Mouse (Mus musculus) C2C12 (cell line): Measurements from ENCODE around the gene Pltp. TPM values are rescaled to one million over a fixed set of nuclear protein-coding genes. Genes with fewer than 3 reads are reported as not detected.
A peak's percentile ranks its signal among the peaks of the same experiment; 100 is the strongest.
"Not testable (repeated sequence)": the region's sequence is repeated elsewhere in the genome, so short reads cannot be mapped to it uniquely, and the experiment has no call there.

Experiments used
- H3K27me3 ChIP-seq: one replicate; pipeline ENCODE4 v1.6.1; 2011; ENCODE audit not compliant: control insufficient read depth, insufficient read depth, insufficient read length
- H3K36me3 ChIP-seq: one replicate; pipeline ENCODE4 v1.6.1; 2011; ENCODE audit not compliant: control insufficient read depth, insufficient read depth
- H3K4me3 ChIP-seq: one replicate; pipeline ENCODE4 v1.5.1; 2011; ENCODE audit warnings: mild to moderate bottlenecking, control low read depth; ENCODE audit not compliant: poor library complexity, insufficient read depth, severe bottlenecking
- H3K79me2 ChIP-seq: one replicate; pipeline ENCODE4 v1.6.1; 2011; ENCODE audit not compliant: control insufficient read depth, insufficient read depth
- H3K79me3 ChIP-seq: one replicate; pipeline ENCODE4 v1.6.1; 2011; ENCODE audit warnings: low read depth, control low read depth
- H3ac ChIP-seq: one replicate; pipeline ENCODE3; 2011; ENCODE audit warnings: low read depth; ENCODE audit not compliant: control insufficient read depth, insufficient read length
- CEBPB ChIP-seq: IDR thresholded peaks from one replicate; pipeline ENCODE4 v1.6.1; 2011; ENCODE audit warnings: low read depth, mild to moderate bottlenecking, control low read depth, moderate library complexity
- CTCF ChIP-seq: IDR thresholded peaks from one replicate; pipeline ENCODE4 v1.5.1; 2011; ENCODE audit not compliant: control insufficient read depth, insufficient read depth, insufficient read length
- FOSL1 ChIP-seq: IDR thresholded peaks from one replicate; pipeline ENCODE4 v1.8.0; 2011; ENCODE audit warnings: mild to moderate bottlenecking, low read length; ENCODE audit not compliant: poor library complexity, insufficient read depth, severe bottlenecking
- MAX ChIP-seq: IDR thresholded peaks from one replicate; pipeline ENCODE4 v1.6.1; 2011; ENCODE audit warnings: mild to moderate bottlenecking, control low read depth
- MYOD1 ChIP-seq: IDR thresholded peaks from one replicate; pipeline ENCODE4 v1.6.1; 2011; ENCODE audit warnings: low read depth; ENCODE audit not compliant: control insufficient read depth, insufficient read length
- MYOG ChIP-seq: IDR thresholded peaks from one replicate; pipeline ENCODE4 v1.6.1; 2011; ENCODE audit not compliant: control insufficient read depth, insufficient read length; ENCODE audit errors: extremely low read depth
- USF1 ChIP-seq: IDR thresholded peaks from one replicate; pipeline ENCODE4 v1.6.1; 2011; ENCODE audit warnings: low read depth, mild to moderate bottlenecking, control low read depth, moderate library complexity
- polyA plus RNA-seq: library from polyadenylated mRNA; unstranded; fragments of >200 nt; fragmentation: generic; extraction: Trizol; gene quantifications from one replicate; pipeline ENCODE4 v1.2.1, GENCODE M21; 2012; ENCODE audit warnings: missing spikeins

Pltp gene
- polyA plus RNA-seq, 1 experiment, result 13.3 TPM

DNA sequence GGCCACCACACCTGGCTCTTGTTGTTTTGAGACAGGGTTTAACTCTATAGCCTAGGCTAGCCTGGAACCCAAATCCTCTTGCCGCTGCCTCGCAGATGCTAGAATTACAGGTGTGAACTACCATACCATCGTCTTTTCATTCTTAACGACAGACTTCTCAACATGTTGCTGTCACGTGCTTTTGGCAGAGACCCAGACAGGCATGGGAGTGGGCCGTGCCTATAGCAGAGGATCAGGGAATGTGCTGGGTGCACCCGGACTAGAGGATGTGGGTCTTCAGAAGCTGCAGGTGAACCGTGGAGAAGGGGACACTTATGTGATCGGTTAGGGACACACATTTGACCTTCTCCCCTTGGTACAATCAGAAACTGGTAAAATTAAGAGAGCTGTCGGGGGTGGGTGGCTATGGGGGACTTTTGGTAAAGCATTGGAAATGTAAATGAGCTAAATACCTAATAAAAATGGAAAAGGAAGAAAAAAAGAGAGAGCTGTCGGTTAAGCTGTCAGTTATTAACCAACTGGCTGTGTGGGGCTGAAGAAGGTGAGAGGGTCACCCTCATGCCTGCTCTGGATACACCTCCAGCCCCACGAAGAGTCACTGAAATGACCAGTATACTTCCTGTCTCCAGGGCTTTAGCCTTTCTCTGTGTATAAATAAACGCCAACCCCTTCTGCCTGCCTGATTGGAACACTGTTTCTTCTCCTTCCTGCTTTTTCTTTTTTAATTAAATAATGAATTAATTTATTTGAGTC lies 57.1 kb downstream of the Pltp start:
- Histone ChIP-seq H3K4me3 (no peak overlapping the region), H3K36me3 (peaks cover 50% of the 10 kb centered on the region), H3ac (no peak overlapping the region), H3K27me3 (no peaks in the 10 kb centered on the region), H3K79me3 (peaks cover 20% of the 10 kb centered on the region), H3K79me2 (peaks cover 35% of the 10 kb centered on the region)
- TF ChIP-seq FOSL1, result no peak
- TF ChIP-seq CEBPB, result no peak
- TF ChIP-seq MAX, result no peak
- TF ChIP-seq CTCF, result no peak
- no peak for TF ChIP-seq MYOG
- no peak for TF ChIP-seq MYOD1
- TF ChIP-seq USF1, result no peak

DNA sequence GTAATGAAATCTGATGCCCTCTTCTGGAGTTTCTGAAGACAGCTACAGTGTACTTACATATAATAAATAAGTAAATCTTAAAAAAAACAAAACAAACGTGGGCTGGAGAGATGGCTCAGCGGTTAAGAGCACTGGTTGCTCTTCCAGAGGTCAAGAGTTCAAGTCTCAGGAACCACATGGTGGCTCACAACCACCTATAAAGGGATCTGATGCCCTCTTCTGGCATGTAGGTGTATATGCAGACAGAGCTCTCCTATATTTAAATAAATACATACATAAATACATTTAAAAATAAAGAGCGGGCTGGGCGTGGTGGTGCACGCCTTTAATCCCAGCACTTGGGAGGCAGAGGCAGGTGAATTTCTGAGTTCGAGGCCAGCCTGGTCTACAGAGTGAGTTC lies 59.0 kb downstream of the Pltp start:
- peaks cover 64% of the 10 kb centered on the region for H3K36me3 ChIP-seq
- H3K79me2 ChIP-seq, result peaks cover 24% of the 10 kb centered on the region
- not testable (repeated sequence) for H3ac ChIP-seq

DNA sequence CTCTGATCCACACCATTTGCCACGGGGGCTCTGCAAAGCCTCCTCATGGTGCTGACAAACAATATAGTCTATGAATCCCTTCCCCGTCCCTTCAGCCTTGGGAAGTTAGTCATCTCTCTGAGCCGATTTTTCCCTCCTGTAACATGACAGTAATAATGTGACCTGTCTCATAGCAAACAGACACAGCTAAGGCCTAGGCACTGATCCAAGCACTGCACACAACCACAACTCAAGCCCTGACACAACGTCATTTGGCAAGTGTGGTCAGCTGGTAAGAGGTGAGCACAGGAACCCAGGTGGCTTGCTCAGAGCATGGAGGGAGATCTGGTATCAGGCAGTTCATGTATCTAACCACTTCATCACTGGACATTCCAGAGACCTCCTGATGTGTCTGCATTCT lies 61.6 kb downstream of the Pltp start:
- no peaks in the 10 kb centered on the region for H3K79me2 ChIP-seq
- no peaks in the 10 kb centered on the region for H3K79me3 ChIP-seq
- no peak overlapping the region for H3K4me3 ChIP-seq
- no peaks in the 10 kb centered on the region for H3K27me3 ChIP-seq
- H3K36me3 ChIP-seq, result peaks cover 74% of the 10 kb centered on the region
- TF ChIP-seq CEBPB, result no peak
- no peak for TF ChIP-seq MYOG
- TF ChIP-seq MYOD1, result no peak
- TF ChIP-seq CTCF, result no peak
- TF ChIP-seq MAX, result no peak
- TF ChIP-seq FOSL1, result no peak
- no peak overlapping the region for H3ac ChIP-seq

More for the DNA sequence above, 59.0 kb downstream of the Pltp start:
- not testable (repeated sequence) for H3K27me3 ChIP-seq, H3K4me3 ChIP-seq
- H3K79me3 ChIP-seq, result peaks cover 11% of the 10 kb centered on the region

DNA sequence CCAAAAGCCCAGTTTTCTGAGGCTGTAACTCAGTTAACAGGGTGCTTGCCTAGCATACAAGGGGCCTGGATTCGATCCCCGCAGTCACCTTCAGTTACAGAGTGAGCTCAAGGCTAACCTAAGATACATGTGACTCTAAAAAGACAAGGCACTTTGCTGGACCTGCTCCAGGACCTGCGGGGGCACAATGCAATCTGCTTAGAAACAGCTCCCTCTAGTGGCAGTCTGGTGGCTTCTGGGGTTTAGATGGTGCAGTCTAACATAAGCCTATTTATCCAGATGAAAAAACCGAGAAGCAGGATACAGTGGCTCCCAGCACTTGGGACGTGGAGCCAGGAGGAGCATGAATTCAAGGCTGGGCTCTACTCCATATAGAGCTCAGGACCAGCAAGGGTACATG lies 63.2 kb downstream of the Pltp start:
- no peaks in the 10 kb centered on the region for H3K79me3 ChIP-seq
- H3K36me3 ChIP-seq, result peaks cover 74% of the 10 kb centered on the region
- no peak overlapping the region for H3ac ChIP-seq
- peak; percentile 42 for TF ChIP-seq MAX
- no peak for TF ChIP-seq MYOG
- no peak for TF ChIP-seq CEBPB
- peak; percentile 56 for TF ChIP-seq CTCF
- no peak for TF ChIP-seq USF1
- no peak for TF ChIP-seq MYOD1
- no peak for TF ChIP-seq FOSL1
- H3K4me3 ChIP-seq, result no peak overlapping the region
- no peaks in the 10 kb centered on the region for H3K79me2 ChIP-seq
- H3K27me3 ChIP-seq, result no peaks in the 10 kb centered on the region

DNA sequence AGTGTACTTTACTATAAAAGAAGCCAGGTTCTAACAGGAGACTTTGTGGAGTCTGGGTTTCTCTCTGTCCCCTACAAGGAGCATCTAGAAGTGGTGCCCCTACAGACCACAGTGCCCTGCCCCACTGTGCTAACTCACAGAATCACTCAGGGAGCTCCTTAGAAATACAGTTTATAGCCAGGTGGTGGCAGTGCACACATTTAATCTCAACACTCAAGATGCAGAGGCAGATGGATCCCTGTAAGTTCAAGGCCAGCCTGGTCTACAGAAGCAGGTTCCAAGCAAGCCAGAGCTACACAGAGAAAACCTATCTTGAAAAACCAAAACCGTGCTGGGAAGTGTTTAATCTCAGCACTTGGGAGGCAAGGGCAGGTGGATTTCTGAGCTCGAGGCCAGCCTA lies 63.7 kb downstream of the Pltp start:
- Histone ChIP-seq H3K79me3 (no peaks in the 10 kb centered on the region), H3K79me2 (no peaks in the 10 kb centered on the region), H3K36me3 (peaks cover 74% of the 10 kb centered on the region), H3K27me3 (no peaks in the 10 kb centered on the region), H3K4me3 (no peak overlapping the region), H3ac (no peak overlapping the region)
- no peak for TF ChIP-seq MYOD1
- TF ChIP-seq FOSL1, result no peak
- TF ChIP-seq MAX, result no peak
- TF ChIP-seq USF1, result no peak

DNA sequence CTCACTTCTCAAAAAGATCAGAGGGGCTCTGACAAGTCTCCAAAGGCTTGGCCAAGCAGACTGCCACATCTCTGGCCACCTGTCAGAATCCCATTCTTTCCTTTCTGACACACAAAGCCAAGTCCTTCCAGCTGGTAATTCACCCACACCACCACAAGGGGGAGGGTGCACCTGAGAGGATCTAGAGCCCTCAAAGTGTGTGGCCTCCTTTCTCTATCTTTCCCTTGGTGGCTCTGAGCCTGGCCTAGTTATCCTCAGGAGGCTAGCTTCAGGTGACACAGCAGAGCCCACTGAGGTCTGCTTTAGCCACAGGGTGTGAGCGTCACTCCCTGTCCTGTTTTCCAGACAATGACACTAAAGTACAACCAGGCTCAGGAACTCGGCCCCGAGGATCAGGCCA lies 64.3 kb downstream of the Pltp start:
- TF ChIP-seq MYOG, result no peak
- no peak for TF ChIP-seq MAX
- no peak for TF ChIP-seq FOSL1
- no peak for TF ChIP-seq CEBPB
- TF ChIP-seq USF1, result no peak
- TF ChIP-seq CTCF, result peak; percentile 3
- TF ChIP-seq MYOD1, result no peak
- Histone ChIP-seq H3K4me3 (no peak overlapping the region), H3K79me2 (peaks cover 2% of the 10 kb centered on the region), H3K79me3 (no peaks in the 10 kb centered on the region), H3K36me3 (peaks cover 77% of the 10 kb centered on the region), H3K27me3 (no peaks in the 10 kb centered on the region), H3ac (no peak overlapping the region)
